ENCODE assay signal across 8 mouse cellular contexts in genomic region chr15:64023770-64024719, GRCm38 (mm10). TPM values are rescaled to one million over a fixed set of nuclear protein-coding genes. Genes with fewer than 3 reads are reported as not detected.
DNase-seq lines count a peak whose midpoint lies in the region; ATAC-seq and TF ChIP-seq lines count a peak whose summit lies in the region.

No protein-coding gene starts in this region.

- H3K27ac ChIP-seq in ES-E14 (ENCODE audit: insufficient read depth, low read depth, low read length, poor library complexity, severe bottlenecking): peak overlapping the region; percentile 80
- H3K27ac ChIP-seq in hindbrain, embryonic 11.5 days (ENCODE audit: low read depth, low read length): peak overlapping the region; percentile 14; the same call in 1 of the 2 replicates
- H3K27ac ChIP-seq in liver, embryonic 14.5 days: no peak overlapping the region

- ATAC-seq in hindbrain, embryonic 11.5 days (ENCODE audit: low FRiP score): peak; percentile 66
- ATAC-seq in liver, embryonic 14.5 days (ENCODE audit: insufficient read depth): 0 out of 2 replicates have a peak, but pooled peaks have one; percentile 31
- no peak for ATAC-seq in cerebellum, adult (ENCODE audit: insufficient number of reproducible peaks, low FRiP score, low TSS enrichment)

- TF ChIP-seq EP300 in liver, embryonic 14.5 days (IDR thresholded peaks at IDR 0.05; ENCODE audit: low read depth): no peak

- DNase-seq in ES-E14 (ENCODE audit: low read depth, low spot score) (peak; percentile 79), adipocyte (ENCODE audit: low spot score) (no peak)
- DNase-seq in embryo, embryonic 9.5 days (ENCODE audit: extremely low spot score): peak; percentile 19
- peak; percentile 46 for DNase-seq in hindbrain, embryonic 11.5 days (ENCODE audit: low spot score)
- DNase-seq in liver, embryonic 14.5 days (ENCODE audit: low read depth in 3 of 3, low spot score in 3 of 3): peak in 1 of 3 experiments; percentile 26
- peak; percentile 30 for DNase-seq in spleen, adult 12 weeks (ENCODE audit: low spot score)
- DNase-seq in left cerebral cortex, postnatal 36 days (ENCODE audit: low spot score in 2 of 2): no peak

- H3K9me3 ChIP-seq in ES-E14 (ENCODE audit: control insufficient read depth, insufficient read depth, low read depth, low read length): no peaks in the 10 kb centered on the region
- H3K9me3 ChIP-seq in hindbrain, embryonic 11.5 days (ENCODE audit: control insufficient read depth, low read length): no peaks in the 10 kb centered on the region
- no peaks in the 10 kb centered on the region for H3K9me3 ChIP-seq in liver, embryonic 14.5 days (ENCODE audit: control insufficient read depth, low read length)

- intact Hi-C loops in left cerebral cortex, postnatal 36 days (cut with DNase I): no loop called here

- H3K4me3 ChIP-seq in ES-E14 (ENCODE audit: insufficient read depth in 1 of 2, low read depth in 1 of 2, low read length in 2 of 2, poor library complexity in 1 of 2, severe bottlenecking in 1 of 2): 0 out of 4 replicates have a peak overlapping the region, but pooled peaks of 1 of the 2 experiments have one; percentile 2
- no peak overlapping the region for H3K4me3 ChIP-seq in hindbrain, embryonic 11.5 days (ENCODE audit: low read depth, low read length)
- peak overlapping the region in 1 of 2 experiments; percentile 25; a peak in 2 of 4 replicates for H3K4me3 ChIP-seq in liver, embryonic 14.5 days (ENCODE audit: insufficient read depth in 1 of 2, low read depth in 2 of 2, low read length in 2 of 2)

- in situ Hi-C loops in ES-E14 (cut with MboI; ENCODE audit: low sequenced_read_pairs in 2 of 2, unreplicated experiment in 2 of 2): no loop called here

- H3K36me3 ChIP-seq in ES-E14 (ENCODE audit: control insufficient read depth, insufficient read depth, low read length, poor library complexity, severe bottlenecking): peaks cover 4% of the 10 kb centered on the region; the same call in 1 of the 2 replicates
- no peaks in the 10 kb centered on the region for H3K36me3 ChIP-seq in hindbrain, embryonic 11.5 days (ENCODE audit: control insufficient read depth, insufficient read depth, low read length)
- no peaks in the 10 kb centered on the region for H3K36me3 ChIP-seq in liver, embryonic 14.5 days (replicated peaks; ENCODE audit: control insufficient read depth, insufficient read depth, low read depth)

- peaks cover 22 to 28% of the 10 kb centered on the region in 2 experiments for H3K4me1 ChIP-seq in ES-E14 (ENCODE audit: control insufficient read depth in 2 of 2, insufficient read depth in 2 of 2, low read length in 2 of 2, poor library complexity in 1 of 2)
- peaks cover 4% of the 10 kb centered on the region; the same call in 1 of the 2 replicates for H3K4me1 ChIP-seq in hindbrain, embryonic 11.5 days (replicated peaks; ENCODE audit: control insufficient read depth, insufficient read depth, low read length)
- H3K4me1 ChIP-seq in liver, embryonic 14.5 days (replicated peaks; ENCODE audit: control insufficient read depth in 2 of 2, insufficient read depth in 2 of 2, low read length in 1 of 2): peaks cover 0 to 7% of the 10 kb centered on the region in 2 experiments; a peak in 2 of 4 replicates

- no peaks in the 10 kb centered on the region for H3K27me3 ChIP-seq in hindbrain, embryonic 11.5 days (ENCODE audit: control insufficient read depth, insufficient read depth, low read length)
- no peaks in the 10 kb centered on the region for H3K27me3 ChIP-seq in liver, embryonic 14.5 days (ENCODE audit: control insufficient read depth, insufficient read depth, low read length)

- TF ChIP-seq CTCF in liver, embryonic 14.5 days (IDR thresholded peaks at IDR 0.05; ENCODE audit: low read depth): no peak

- 0 out of 2 replicates have a peak overlapping the region, but pooled peaks have one; percentile 40 for H3K9ac ChIP-seq in ES-E14 (ENCODE audit: insufficient read depth, low read depth, low read length, poor library complexity, severe bottlenecking)
- no peak overlapping the region for H3K9ac ChIP-seq in hindbrain, embryonic 11.5 days (ENCODE audit: low read depth, low read length)
- no peak overlapping the region for H3K9ac ChIP-seq in liver, embryonic 14.5 days (replicated peaks)

- no peak overlapping the region; the same call in 1 of the 2 replicates for H3K4me2 ChIP-seq in hindbrain, embryonic 11.5 days (replicated peaks; ENCODE audit: low read depth, low read length)
- peak overlapping the region; percentile 35 for H3K4me2 ChIP-seq in liver, embryonic 14.5 days (ENCODE audit: low read depth)

- WGBS in hindbrain, embryonic 11.5 days: 25% methylated on average over 13 of the region's 13 CpGs
- WGBS in liver, embryonic 14.5 days (ENCODE audit: insufficient replicate concordance): 24% methylated on average over 13 of the region's 13 CpGs

TF ChIP-seq in ES-E14, 5 proteins besides CTCF, POLR2A, EP300 and RAD21:
- no peak for TF ChIP-seq CHD2 (IDR thresholded peaks at IDR 0.05; ENCODE audit: low read depth, low read length)
- TF ChIP-seq MAFK (IDR thresholded peaks at IDR 0.05; ENCODE audit: insufficient read depth, low read depth, low read length): no peak
- TF ChIP-seq HCFC1 (IDR thresholded peaks at IDR 0.05; ENCODE audit: borderline replicate concordance, insufficient read depth, low read length): no peak
- no peak for TF ChIP-seq ZC3H11A (IDR thresholded peaks at IDR 0.05; ENCODE audit: borderline replicate concordance, low read depth, low read length)
- no peak for TF ChIP-seq ZNF384 (IDR thresholded peaks at IDR 0.05; ENCODE audit: low read depth, low read length)

RNA-seq across cellular contexts. Expression of gene Fam49b, which starts 36.2 kb away (rescaled TPM):
- 44.3 and 57.3 TPM in 2 replicates for total RNA-seq in ES-E14 (2012; rRNA removed)
- 112 and 119 TPM in 2 replicates for polyA plus RNA-seq in hindbrain, embryonic 11.5 days (2014; fragmentation: Nextera tagmentation; extraction: Ambion mirVana)
- polyA plus RNA-seq in liver, embryonic 14.5 days (2012; rRNA removed): 15.6 and 25.1 TPM in 2 replicates
- 41.1 and 42.1 TPM in 2 replicates for polyA plus RNA-seq in liver, embryonic 14.5 days (2014; fragmentation: Nextera tagmentation; extraction: Ambion mirVana)
- total RNA-seq in left cerebral cortex, postnatal 36 days (2021): 100 to 1,000 TPM; 178 to 186 TPM

Comparison
In these comparisons a context has a peak if more than half of its experiments do, and no peak if none do; other contexts are left out.
1. DNase-seq: peak in ES-E14 (single experiment), embryo, embryonic 9.5 days (single experiment), hindbrain, embryonic 11.5 days (single experiment) and spleen, adult 12 weeks (single experiment); none in left cerebral cortex, postnatal 36 days (0 of 2) and adipocyte (single experiment).